Mouse (Mus musculus) WW6 (cell line): Measurements from ENCODE around the gene Galnt3.
A peak's percentile ranks its signal among the peaks of the same experiment; 100 is the strongest.

ENCODE experiments used
- DNase-seq: peaks from one replicate; pipeline ENCODE4 v3.0.0-alpha.2; 2013; ENCODE audit warnings: low read depth, low spot score

Galnt3 gene

GRCm38 (mm10) chr2:66124591-66125271 lies at the start of gene Galnt3:
Gene Galnt3, minus strand, starts transcription at chr2:66124994.
- peak; percentile 22 for DNase-seq

GRCm38 (mm10) chr2:66173134-66173533 lies 48.3 kb upstream of the Galnt3 start:
- DNase-seq: no peak

GRCm38 (mm10) chr2:66171643-66172042 lies 46.8 kb upstream of the Galnt3 start:
- DNase-seq: no peak

- DNase-seq: no peak
These were observed 45.9 kb upstream of the Galnt3 start for GRCm38 (mm10) chr2:66170721-66171120.

- no peak for DNase-seq
These were observed 40.2 kb upstream of the Galnt3 start for GRCm38 (mm10) chr2:66165025-66165424.

GRCm38 (mm10) chr2:66158140-66158915 lies 33.5 kb upstream of the Galnt3 start:
- DNase-seq: no peak

GRCm38 (mm10) chr2:66151436-66151835 lies 26.6 kb upstream of the Galnt3 start:
- no peak for DNase-seq

- DNase-seq: no peak
These were observed 25.7 kb upstream of the Galnt3 start for GRCm38 (mm10) chr2:66150531-66150930.

- no peak for DNase-seq
These were observed 23.9 kb upstream of the Galnt3 start for GRCm38 (mm10) chr2:66148654-66149230.

GRCm38 (mm10) chr2:66146473-66146872 lies 21.7 kb upstream of the Galnt3 start:
- no peak for DNase-seq

- DNase-seq: no peak
These were observed 20.0 kb upstream of the Galnt3 start for GRCm38 (mm10) chr2:66144770-66145169.

GRCm38 (mm10) chr2:66143284-66143683 lies 18.5 kb upstream of the Galnt3 start:
- no peak for DNase-seq

- no peak for DNase-seq
These were observed 17.9 kb upstream of the Galnt3 start for GRCm38 (mm10) chr2:66142711-66143110.

- DNase-seq: no peak
These were observed 17.5 kb upstream of the Galnt3 start for GRCm38 (mm10) chr2:66142268-66142667.

GRCm38 (mm10) chr2:66140246-66140645 lies 15.5 kb upstream of the Galnt3 start:
- no peak for DNase-seq

- no peak for DNase-seq
These were observed 7.2 kb upstream of the Galnt3 start for GRCm38 (mm10) chr2:66131862-66132544.

- DNase-seq: no peak
These were observed 4.1 kb upstream of the Galnt3 start for GRCm38 (mm10) chr2:66128941-66129340.

- no peak for DNase-seq
These were observed 2.7 kb upstream of the Galnt3 start for GRCm38 (mm10) chr2:66127541-66127940.

GRCm38 (mm10) chr2:66126936-66127335 lies 2.1 kb upstream of the Galnt3 start:
- DNase-seq: no peak

GRCm38 (mm10) chr2:66123756-66124589 lies 821 bp downstream of the Galnt3 start:
- peak; percentile 11 for DNase-seq

GRCm38 (mm10) chr2:66117686-66118085 lies 7.1 kb downstream of the Galnt3 start:
- DNase-seq: no peak
